Mouse (Mus musculus) neural tube, embryonic 11.5 days (tissue): Measurements from ENCODE around the gene Map2k5. TPM values are rescaled to one million over a fixed set of nuclear protein-coding genes. Genes with fewer than 3 reads are reported as not detected.

Source experiments
- ATAC-seq: fragments of 200-750 bp; cut with Nextera tagmentation; 2 replicates; pipeline ENCODE4 v1.8.0; 2017; ENCODE audit warnings: moderate number of reproducible peaks, mild to moderate bottlenecking, moderate TSS enrichment, moderate library complexity; ENCODE audit not compliant: insufficient read depth, low FRiP score, low TSS enrichment
- DNase-seq: peaks from one replicate; pipeline ENCODE4 v3.0.0-alpha.2; 2015; ENCODE audit warnings: low spot score
- H3K27ac ChIP-seq: fragments of 300-500 bp; sonication (generic); 2 replicates; pipeline ENCODE4 v1.5.1; 2014; ENCODE audit warnings: low read depth, mild to moderate bottlenecking, low read length
- H3K27me3 ChIP-seq: fragments of 300-500 bp; sonication (generic); 2 replicates; pipeline ENCODE4 v1.6.1; 2014; ENCODE audit warnings: mild to moderate bottlenecking, low read length, mixed read lengths; ENCODE audit not compliant: control insufficient read depth, insufficient read depth
- H3K36me3 ChIP-seq: fragments of 300-500 bp; sonication (generic); 2 replicates; pipeline ENCODE4 v1.6.1; 2014; ENCODE audit warnings: mild to moderate bottlenecking, low read length, moderate library complexity, mixed read lengths; ENCODE audit not compliant: control insufficient read depth, insufficient read depth
- H3K4me1 ChIP-seq: fragments of 300-500 bp; sonication (generic); 2 replicates; pipeline ENCODE4 v1.6.1; 2014; ENCODE audit warnings: low read length, mixed read lengths; ENCODE audit not compliant: control insufficient read depth, insufficient read depth
- H3K4me2 ChIP-seq: fragments of 300-500 bp; sonication (generic); 2 replicates; pipeline ENCODE4 v1.6.1; 2014; ENCODE audit warnings: low read depth, mild to moderate bottlenecking, moderate library complexity
- H3K4me3 ChIP-seq: fragments of 300-500 bp; sonication (generic); 2 replicates; pipeline ENCODE4 v1.5.1; 2014; ENCODE audit warnings: low read depth, low read length
- H3K9ac ChIP-seq: fragments of 300-500 bp; sonication (generic); 2 replicates; pipeline ENCODE4 v1.6.1; 2014; ENCODE audit warnings: mild to moderate bottlenecking, low read length
- H3K9me3 ChIP-seq: fragments of 300-500 bp; sonication (generic); 2 replicates; pipeline ENCODE4 v1.6.1; 2016; ENCODE audit warnings: low read length; ENCODE audit not compliant: control insufficient read depth
- WGBS: fragments of 180-500 bp; shearing (Covaris S2); extraction: QIAGEN DNeasy Blood & Tissue Kit; methylation state at CpG from one replicate; pipeline ENCODE4 v1.1.7; 2014; 5-methylcytosine and 5-hydroxymethylcytosine counted together
- polyA plus RNA-seq: library from polyadenylated mRNA; unstranded; fragments of >200 nt; fragmentation: Nextera tagmentation; extraction: Ambion mirVana; gene quantifications from 2 replicates; pipeline ENCODE4 v1.2.1, GENCODE M21; 2014

The Map2k5 gene
- polyA plus RNA-seq, 1 experiment from 2014 or later = 41.7 TPM

GRCm38 (mm10) chr9:63269839-63270238 is 107.9 kb downstream of the Map2k5 start:
- Histone ChIP-seq H3K4me3 (no peak overlapping the region), H3K4me2 (no peak overlapping the region), H3K27me3 (no peaks in the 10 kb centered on the region), H3K27ac (no peak overlapping the region), H3K36me3 (no peaks in the 10 kb centered on the region), H3K4me1 (peaks cover 4% of the 10 kb centered on the region; the same call in 1 of the 2 replicates), H3K9me3 (no peaks in the 10 kb centered on the region), H3K9ac (0 out of 2 replicates have a peak overlapping the region, but pooled peaks have one; percentile 20)
- no peak for DNase-seq
- ATAC-seq = no peak
- 38% methylated on average over 3 of the region's 3 CpGs for WGBS

GRCm38 (mm10) chr9:63263188-63263587 is 114.5 kb downstream of the Map2k5 start:
- Histone ChIP-seq H3K4me3 (no peak overlapping the region), H3K27me3 (no peaks in the 10 kb centered on the region), H3K9ac (no peak overlapping the region), H3K4me1 (no peaks in the 10 kb centered on the region), H3K27ac (no peak overlapping the region), H3K9me3 (no peaks in the 10 kb centered on the region), H3K4me2 (no peak overlapping the region), H3K36me3 (no peaks in the 10 kb centered on the region; the same call in 1 of the 2 replicates)
- 81% methylated on average over 1 of the region's 1 CpGs for WGBS
- ATAC-seq (no peak), DNase-seq (no peak)

- H3K36me3 ChIP-seq = no peaks in the 10 kb centered on the region; the same call in 1 of the 2 replicates
- no peaks in the 10 kb centered on the region for H3K9me3 ChIP-seq
- no peak overlapping the region for H3K4me3 ChIP-seq
- no peak overlapping the region for H3K4me2 ChIP-seq
- DNase-seq (no peak), ATAC-seq (no peak)
- H3K9ac ChIP-seq = no peak overlapping the region
- H3K27me3 ChIP-seq = no peaks in the 10 kb centered on the region
- 91% methylated on average over 3 of the region's 3 CpGs for WGBS
- no peak overlapping the region for H3K27ac ChIP-seq
- H3K4me1 ChIP-seq = no peaks in the 10 kb centered on the region
These were observed 118.9 kb downstream of the Map2k5 start for GRCm38 (mm10) chr9:63258768-63259167.

DNA sequence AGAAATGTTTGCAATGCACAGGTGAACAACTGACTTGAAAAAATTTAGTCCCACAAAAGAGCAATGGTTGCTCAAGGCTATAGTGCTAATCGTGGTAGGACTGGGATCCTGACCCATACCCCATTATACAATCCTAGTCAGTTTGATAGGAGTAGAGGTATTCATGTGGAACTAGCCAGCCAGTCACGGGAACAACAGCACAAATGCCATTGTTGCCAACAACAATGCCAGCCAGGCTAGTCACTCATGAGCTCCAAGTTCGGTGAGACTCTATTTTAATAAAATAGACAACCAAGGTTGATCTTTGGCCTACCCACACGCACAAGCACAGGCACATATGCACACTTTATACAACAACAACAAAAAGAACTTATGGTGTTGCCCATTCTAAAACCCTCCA is 120.0 kb downstream of the Map2k5 start:
- no peaks in the 10 kb centered on the region; the same call in 1 of the 2 replicates for H3K36me3 ChIP-seq
- H3K27me3 ChIP-seq = no peaks in the 10 kb centered on the region
- no peaks in the 10 kb centered on the region for H3K4me1 ChIP-seq
- H3K27ac ChIP-seq = no peak overlapping the region
- no peak for DNase-seq
- WGBS = 74% methylated on average over 4 of the region's 4 CpGs
- no peak for ATAC-seq
- H3K4me2 ChIP-seq = no peak overlapping the region
- no peak overlapping the region for H3K4me3 ChIP-seq
- no peaks in the 10 kb centered on the region for H3K9me3 ChIP-seq
- H3K9ac ChIP-seq = no peak overlapping the region

DNA sequence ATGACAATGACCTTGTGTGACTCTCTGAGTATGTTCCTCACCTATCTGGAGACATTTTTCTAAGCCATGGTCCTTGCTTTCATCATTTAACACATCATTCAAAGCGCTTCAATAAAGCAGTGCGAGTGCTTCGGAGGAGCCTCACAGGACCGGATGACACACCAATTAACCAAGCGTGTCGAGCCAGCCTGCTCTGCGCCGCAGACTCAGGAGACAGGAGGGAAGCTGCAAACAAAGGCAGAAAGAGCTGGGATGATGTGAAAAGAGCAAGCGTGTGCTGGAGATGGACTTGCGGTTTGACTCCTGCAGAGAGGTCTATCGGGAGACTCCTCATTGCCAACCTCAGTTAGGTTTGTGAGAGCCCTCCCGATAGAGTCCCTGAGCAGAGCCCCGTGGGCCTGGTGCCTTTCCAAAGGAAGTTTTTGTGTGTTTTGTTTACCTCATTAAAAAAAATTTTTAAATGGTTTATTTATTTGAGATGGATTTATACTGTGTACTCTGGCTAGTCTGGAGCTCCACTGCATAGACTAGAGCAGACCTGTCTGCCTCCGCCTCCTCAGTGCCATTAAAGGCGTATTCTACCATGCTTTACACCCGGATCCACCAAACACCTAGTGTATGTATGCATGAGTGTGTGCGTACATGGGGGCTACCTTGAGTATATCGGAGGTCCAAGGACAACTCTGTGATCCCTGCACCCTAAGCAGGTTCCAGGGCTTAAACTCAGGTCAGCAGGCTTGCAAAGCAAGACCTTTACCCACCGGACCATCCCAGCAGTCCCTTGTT is 126.7 kb downstream of the Map2k5 start:
- Histone ChIP-seq H3K4me1 (no peaks in the 10 kb centered on the region; the same call in 1 of the 2 replicates), H3K27ac (peak overlapping the region; percentile 44; the same call in 1 of the 2 replicates), H3K9ac (no peak overlapping the region), H3K36me3 (no peaks in the 10 kb centered on the region), H3K9me3 (no peaks in the 10 kb centered on the region), H3K4me3 (no peak overlapping the region), H3K4me2 (no peak overlapping the region), H3K27me3 (no peaks in the 10 kb centered on the region)
- DNase-seq = peak; percentile 53
- 65% methylated on average over 19 of the region's 19 CpGs for WGBS
- no peak for ATAC-seq

- Histone ChIP-seq H3K9ac (no peak overlapping the region), H3K27ac (no peak overlapping the region), H3K4me1 (no peaks in the 10 kb centered on the region; the same call in 1 of the 2 replicates), H3K4me2 (no peak overlapping the region), H3K4me3 (no peak overlapping the region), H3K36me3 (no peaks in the 10 kb centered on the region), H3K27me3 (no peaks in the 10 kb centered on the region), H3K9me3 (no peaks in the 10 kb centered on the region)
- DNase-seq (no peak), ATAC-seq (no peak)
These were observed 129.5 kb downstream of the Map2k5 start for GRCm38 (mm10) chr9:63248095-63248787.

DNA sequence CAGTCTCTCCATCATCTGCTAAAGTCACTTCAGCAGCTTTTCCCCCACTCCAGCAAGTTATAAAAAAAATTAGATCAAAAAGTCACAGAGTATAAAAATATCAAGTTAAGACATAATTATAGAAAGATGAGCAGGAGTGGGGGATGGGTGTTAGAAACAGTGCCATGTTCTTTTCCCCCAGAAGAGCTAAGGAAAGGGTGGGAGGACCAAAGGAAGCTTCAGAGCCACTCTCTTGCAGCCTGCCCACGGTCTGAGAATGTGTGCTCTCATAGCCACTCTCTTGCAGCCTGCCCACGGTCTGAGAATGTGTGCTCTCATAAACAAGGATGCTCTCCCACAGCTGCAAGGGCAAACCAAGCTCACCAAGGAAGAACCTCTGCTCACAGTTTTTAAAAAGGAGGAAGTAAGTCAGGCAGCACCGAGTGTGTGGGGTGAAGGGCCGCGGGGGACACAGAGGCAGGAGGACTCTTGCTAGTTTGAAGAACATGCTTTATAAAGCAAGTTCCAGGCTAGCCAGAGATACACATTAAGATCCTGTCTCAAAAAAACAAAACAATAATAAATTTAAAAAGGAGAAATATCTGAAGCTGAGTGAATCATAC is 131.0 kb downstream of the Map2k5 start:
- no peaks in the 10 kb centered on the region for H3K9me3 ChIP-seq
- no peak overlapping the region for H3K4me2 ChIP-seq
- no peaks in the 10 kb centered on the region for H3K27me3 ChIP-seq
- no peak overlapping the region for H3K9ac ChIP-seq
- no peaks in the 10 kb centered on the region for H3K36me3 ChIP-seq
- no peak overlapping the region for H3K27ac ChIP-seq
- no peak for DNase-seq
- H3K4me1 ChIP-seq = peaks cover 2% of the 10 kb centered on the region; the same call in 1 of the 2 replicates
- no peak overlapping the region for H3K4me3 ChIP-seq
- no peak for ATAC-seq
- WGBS = 85% methylated on average over 5 of the region's 5 CpGs

DNA sequence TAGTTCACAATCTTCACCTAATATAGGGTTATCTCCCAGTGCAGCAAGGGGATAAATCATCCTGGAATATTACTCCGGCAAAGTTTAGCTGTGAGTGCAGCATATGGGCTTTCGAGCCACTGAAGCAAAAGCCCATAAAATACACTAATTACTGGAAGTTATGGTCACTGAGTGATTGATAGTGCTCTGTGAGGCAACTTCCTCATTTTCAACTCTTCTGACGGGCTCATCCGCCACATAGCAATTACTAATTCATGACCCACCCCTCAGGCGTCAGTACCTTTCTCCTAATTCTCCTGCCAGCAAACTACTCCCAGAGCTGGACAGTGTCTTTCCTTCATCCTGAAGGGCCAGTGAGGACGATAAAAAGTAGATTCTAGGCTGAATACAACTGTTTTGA is 135.7 kb downstream of the Map2k5 start:
- DNase-seq = no peak
- no peak for ATAC-seq

More for the DNA sequence above, 135.7 kb downstream of the Map2k5 start:
- Histone ChIP-seq H3K4me3 (no peak overlapping the region), H3K4me1 (0 out of 2 replicates have a peak, but pooled peaks cover 2% of the 10 kb centered on the region), H3K36me3 (no peaks in the 10 kb centered on the region), H3K9ac (no peak overlapping the region), H3K27me3 (no peaks in the 10 kb centered on the region), H3K4me2 (no peak overlapping the region), H3K9me3 (no peaks in the 10 kb centered on the region), H3K27ac (no peak overlapping the region)
- 38% methylated on average over 6 of the region's 6 CpGs for WGBS
